Mouse (Mus musculus) ES-CJ7 (cell line): ENCODE measurements around the gene Trp53inp2.

ENCODE experiments used
- DNase-seq: peaks from one replicate; pipeline ENCODE4 v3.0.0; 2011; ENCODE audit warnings: low read depth, low spot score

The Trp53inp2 gene

GRCm38 (mm10) chr2:155385090-155385489 is 4.2 kb downstream of the Trp53inp2 start:
- peak; percentile 93 for DNase-seq

GRCm38 (mm10) chr2:155385731-155386533 is 5.1 kb downstream of the Trp53inp2 start:
- DNase-seq, result no peak

- DNase-seq, result no peak
Measured at GRCm38 (mm10) chr2:155386534-155386899, 5.7 kb downstream of the Trp53inp2 start.

GRCm38 (mm10) chr2:155387052-155387451 is 6.2 kb downstream of the Trp53inp2 start:
- DNase-seq, result no peak

GRCm38 (mm10) chr2:155388573-155388972 is 7.7 kb downstream of the Trp53inp2 start:
- no peak for DNase-seq

- DNase-seq, result no peak
Measured at GRCm38 (mm10) chr2:155394586-155394985, 13.7 kb downstream of the Trp53inp2 start.

- no peak for DNase-seq
Measured at GRCm38 (mm10) chr2:155400276-155400675, 19.4 kb downstream of the Trp53inp2 start.

- DNase-seq, result no peak
Measured at GRCm38 (mm10) chr2:155401926-155402325, 21.1 kb downstream of the Trp53inp2 start.

GRCm38 (mm10) chr2:155404635-155405034 is 23.8 kb downstream of the Trp53inp2 start:
- no peak for DNase-seq

GRCm38 (mm10) chr2:155420911-155421310 is 40.1 kb downstream of the Trp53inp2 start:
- no peak for DNase-seq

- peak; percentile 16 for DNase-seq
Measured at GRCm38 (mm10) chr2:155436445-155436844, 55.6 kb downstream of the Trp53inp2 start.
